31 mouse cellular contexts compared by ENCODE assay signal in genomic region chr10:117707114-117707838, GRCm38 (mm10). TPM values are rescaled to one million over a fixed set of nuclear protein-coding genes. Genes with fewer than 3 reads are reported as not detected.
DNase-seq lines count a peak whose midpoint lies in the region; ATAC-seq and TF ChIP-seq lines count a peak whose summit lies in the region.
"Had no signal": no experiment of that assay in that cellular context is flagged by ENCODE, and none has a peak within 500 bp of the region (broad histone marks: within the 10 kb centered on the region; RNA-seq: fewer than 3 reads in every experiment).

No protein-coding gene starts in this region.

- H3K4me1 ChIP-seq in heart, adult 2 months (ENCODE audit: control insufficient read depth, insufficient read depth, low read length), result peaks cover 8% of the 10 kb centered on the region
- peaks cover 36% of the 10 kb centered on the region for H3K4me1 ChIP-seq in G1E (ENCODE audit: insufficient read depth, low read depth, low read length)
- H3K4me1 ChIP-seq in hindbrain, embryonic 10.5 days (replicated peaks), result peaks cover 17% of the 10 kb centered on the region
- peaks cover 30% of the 10 kb centered on the region for H3K4me1 ChIP-seq in midbrain, embryonic 13.5 days (replicated peaks)

- WGBS in heart, adult 2 months, result 72% methylated on average over 2 of the region's 2 CpGs
- 95% methylated on average over 2 of the region's 2 CpGs for WGBS in hindbrain, embryonic 10.5 days
- WGBS in midbrain, embryonic 13.5 days, result 97% methylated on average over 2 of the region's 2 CpGs

- no peak overlapping the region for H3K9ac ChIP-seq in heart, adult 2 months (ENCODE audit: low read depth, low read length)
- H3K9ac ChIP-seq in midbrain, embryonic 13.5 days (replicated peaks), result no peak overlapping the region
- H3K9ac ChIP-seq: embryonic facial prominence, embryonic 12.5 days; forebrain, postnatal 0 days; hindbrain, embryonic 14.5 days; limb, embryonic 13.5 days; neural tube, embryonic 12.5 days had no signal

- TF ChIP-seq CTCF in heart, adult 2 months (IDR thresholded peaks at IDR 0.05), result no peak
- no peak for TF ChIP-seq CTCF in layer of hippocampus, adult 2 months (conservative IDR thresholded peaks at IDR 0.05)
- TF ChIP-seq CTCF in G1E (IDR thresholded peaks at IDR 0.05; ENCODE audit: low read depth, low read length), result no peak

- peak overlapping the region; percentile 70 for H3K4me2 ChIP-seq in myocyte (ENCODE audit: low read depth)
- H3K4me2 ChIP-seq in midbrain, embryonic 13.5 days (replicated peaks), result no peak overlapping the region
- H3K4me2 ChIP-seq: embryonic facial prominence, embryonic 12.5 days; hindbrain, embryonic 14.5 days; limb, embryonic 13.5 days; liver, embryonic 11.5 days; neural tube, embryonic 12.5 days had no signal

- H3K27ac ChIP-seq in heart, adult 2 months, result peak overlapping the region; percentile 3; the same call in 1 of the 2 replicates
- H3K27ac ChIP-seq in layer of hippocampus, adult 2 months, result peak overlapping the region; percentile 56
- no peak overlapping the region for H3K27ac ChIP-seq in hindbrain, embryonic 10.5 days
- no peak overlapping the region for H3K27ac ChIP-seq in midbrain, embryonic 13.5 days
- H3K27ac ChIP-seq: embryonic facial prominence, embryonic 12.5 days; forebrain, embryonic 10.5 days; hindbrain, embryonic 14.5 days; left cerebral cortex, adult 2 months; limb, embryonic 13.5 days; midbrain, embryonic 10.5 days; neural tube, embryonic 12.5 days had no signal

- no peak for DNase-seq in heart, adult 2 months
- DNase-seq in heart, adult 18-20 months, result no peak
- no peak for DNase-seq in layer of hippocampus, adult 2 months (ENCODE audit: low spot score in 2 of 2)
- DNase-seq in layer of hippocampus, postnatal 14 days (ENCODE audit: low spot score in 2 of 2), result no peak
- no peak for DNase-seq in G1E (ENCODE audit: low spot score)
- no peak for DNase-seq in hindbrain, embryonic 10.5 days (ENCODE audit: low spot score)
- DNase-seq: adrenal gland, postnatal 14 days; cerebellum, adult 11-12 months; cerebellum, adult 9-11 months; embryo, embryonic 11 days; forebrain, postnatal 0 days; gastrocnemius, postnatal 10 days; heart, postnatal 4 days; kidney, postnatal 14 days; lung, postnatal 4 days; right cerebral cortex, adult 18-20 months; spleen, adult 18-20 months; thymus, postnatal 14 days had no signal

- H3K4me3 ChIP-seq in heart, adult 2 months, result no peak overlapping the region
- H3K4me3 ChIP-seq in layer of hippocampus, adult 2 months, result no peak overlapping the region
- H3K4me3 ChIP-seq in G1E (ENCODE audit: low read depth, low read length), result peak overlapping the region; percentile 17; the same call in 1 of the 2 replicates
- H3K4me3 ChIP-seq in myocyte, result no peak overlapping the region
- H3K4me3 ChIP-seq in hindbrain, embryonic 10.5 days, result no peak overlapping the region
- H3K4me3 ChIP-seq in midbrain, embryonic 13.5 days (replicated peaks), result no peak overlapping the region
- H3K4me3 ChIP-seq: embryonic facial prominence, embryonic 12.5 days; forebrain, embryonic 10.5 days; left cerebral cortex, adult 2 months; limb, embryonic 13.5 days; midbrain, embryonic 10.5 days; neural tube, embryonic 12.5 days had no signal

- peaks cover 4% of the 10 kb centered on the region; the same call in 1 of the 2 replicates for H3K79me2 ChIP-seq in heart, adult 2 months (replicated peaks; ENCODE audit: control insufficient read depth, insufficient read depth, low read length)
- H3K79me2 ChIP-seq in myocyte (ENCODE audit: control insufficient read depth, insufficient read depth), result peaks cover 62% of the 10 kb centered on the region

- TF ChIP-seq EP300 in heart, adult 2 months (IDR thresholded peaks at IDR 0.05; ENCODE audit: insufficient read depth, low read depth, low read length), result no peak

- peaks cover 30% of the 10 kb centered on the region for H3K36me3 ChIP-seq in heart, adult 2 months (ENCODE audit: control insufficient read depth, insufficient read depth, low read length)
- peaks cover 56% of the 10 kb centered on the region for H3K36me3 ChIP-seq in G1E (replicated peaks)
- peaks cover 46% of the 10 kb centered on the region for H3K36me3 ChIP-seq in myocyte (ENCODE audit: control insufficient read depth, insufficient read depth)
- H3K36me3 ChIP-seq in hindbrain, embryonic 10.5 days, result peaks cover 71% of the 10 kb centered on the region
- H3K36me3 ChIP-seq in midbrain, embryonic 13.5 days, result peaks cover 44% of the 10 kb centered on the region

- H3ac ChIP-seq in myocyte (ENCODE audit: control insufficient read depth, insufficient read length), result no peak overlapping the region

- no peak for ATAC-seq in G1E (ENCODE audit: extremely low read depth, insufficient number of reproducible peaks, low FRiP score, poor library complexity, severe bottlenecking)
- no peak for ATAC-seq in midbrain, embryonic 13.5 days
- ATAC-seq: CD4-positive, CD25-positive, alpha-beta regulatory T cell, adult 4 months; forebrain, postnatal 0 days; intestine, postnatal 0 days; midbrain, embryonic 16.5 days had no signal

- no peak for TF ChIP-seq POLR2A in heart, adult 2 months (IDR thresholded peaks at IDR 0.05; ENCODE audit: insufficient read depth, low read depth, low read length)
- TF ChIP-seq POLR2A in myocyte (IDR thresholded peaks at IDR 0.05; ENCODE audit: insufficient read length, low read depth), result no peak

- no peaks in the 10 kb centered on the region for H3K9me3 ChIP-seq in G1E (replicated peaks)
- no peaks in the 10 kb centered on the region for H3K9me3 ChIP-seq in hindbrain, embryonic 10.5 days
- H3K9me3 ChIP-seq in midbrain, embryonic 13.5 days, result no peaks in the 10 kb centered on the region
- H3K9me3 ChIP-seq: embryonic facial prominence, embryonic 12.5 days; forebrain, embryonic 10.5 days; limb, embryonic 13.5 days; midbrain, embryonic 10.5 days; neural tube, embryonic 12.5 days had no signal

- intact Hi-C loops in heart, adult 2 months (cut with DNase I), result no loop called here

- H3K27me3 ChIP-seq in heart, adult 2 months (ENCODE audit: control insufficient read depth, insufficient read depth, low read length), result no peaks in the 10 kb centered on the region
- H3K27me3 ChIP-seq in G1E (ENCODE audit: insufficient read depth, low read length) (no peaks in the 10 kb centered on the region), myocyte (ENCODE audit: control insufficient read depth, insufficient read depth, insufficient read length) (no peaks in the 10 kb centered on the region)
- no peaks in the 10 kb centered on the region for H3K27me3 ChIP-seq in hindbrain, embryonic 10.5 days (ENCODE audit: insufficient read depth, poor library complexity, severe bottlenecking)
- no peaks in the 10 kb centered on the region for H3K27me3 ChIP-seq in midbrain, embryonic 13.5 days
- H3K27me3 ChIP-seq: embryonic facial prominence, embryonic 12.5 days; limb, embryonic 13.5 days; neural tube, embryonic 12.5 days had no signal

TF ChIP-seq in myocyte, 11 proteins besides CTCF, POLR2A, EP300 and RAD21:
- no peak for TF ChIP-seq SRF (IDR thresholded peaks at IDR 0.05; ENCODE audit: control insufficient read depth, insufficient read length, low read depth)
- no peak for TF ChIP-seq MYOD1 (IDR thresholded peaks at IDR 0.05; ENCODE audit: control insufficient read depth in 1 of 3, insufficient read length in 2 of 3, low read depth in 2 of 3)
- TF ChIP-seq TCF12 (IDR thresholded peaks at IDR 0.05; ENCODE audit: insufficient read depth, poor library complexity, severe bottlenecking), result no peak
- TF ChIP-seq MYOG (IDR thresholded peaks at IDR 0.05; ENCODE audit: control insufficient read depth in 1 of 3, insufficient read depth in 1 of 3, insufficient read length in 2 of 3, low read depth in 2 of 3), result no peak
- no peak for TF ChIP-seq POLR2AphosphoS2 (IDR thresholded peaks at IDR 0.05; ENCODE audit: insufficient read length, low read depth)
- TF ChIP-seq CEBPB (IDR thresholded peaks at IDR 0.05; ENCODE audit: insufficient read depth, poor library complexity, severe bottlenecking), result no peak
- TF ChIP-seq REST (IDR thresholded peaks at IDR 0.05; ENCODE audit: insufficient read depth, insufficient read length), result no peak
- TF ChIP-seq USF1 (IDR thresholded peaks at IDR 0.05; ENCODE audit: low read depth), result no peak
- no peak for TF ChIP-seq E2F4 (IDR thresholded peaks at IDR 0.05; ENCODE audit: insufficient read depth)
- TF ChIP-seq MAX (IDR thresholded peaks at IDR 0.05; ENCODE audit: low read depth), result no peak
- TF ChIP-seq TCF3 (IDR thresholded peaks at IDR 0.05; ENCODE audit: insufficient read length, low read depth), result no peak

RNA-seq across cellular contexts. Expression of gene Mdm2, which starts 3.3 kb away (rescaled TPM):
- 10 to 100 TPM; 50.1 to 51.8 TPM for total RNA-seq in heart, adult 2 months (2021)
- polyA plus RNA-seq in heart, adult 2 months (2012; rRNA removed), result 24.5 and 36.2 TPM in 2 replicates
- total RNA-seq in heart, adult 18-20 months (2021), result 10 to 100 TPM; 51.1 to 53.6 TPM
- total RNA-seq in layer of hippocampus, adult 2 months (2021), result 10 to 100 TPM; 55.1 to 66.0 TPM
- total RNA-seq in layer of hippocampus, postnatal 14 days (2021), result 10 to 100 TPM; 59.1 to 62.8 TPM
- total RNA-seq in G1E (2014; fragmentation: Nextera tagmentation) (153 and 177 TPM in 2 replicates), G1E (2017) (82.9 and 97.1 TPM in 2 replicates)
- polyA plus RNA-seq in G1E (2012) (37.8 and 41.3 TPM in 2 replicates), myocyte (2012; fragmentation: generic; extraction: Trizol) (23.2 TPM)
- polyA plus RNA-seq in hindbrain, embryonic 10.5 days (2016; fragmentation: Nextera tagmentation; extraction: Ambion mirVana), result 63.4 and 67.5 TPM in 2 replicates
- 65.5 and 67.5 TPM in 2 replicates for polyA plus RNA-seq in midbrain, embryonic 13.5 days (2015; fragmentation: Nextera tagmentation; extraction: Ambion mirVana)

RNA-seq across cellular contexts. Expression of gene Slc35e3, which starts 38.9 kb away (rescaled TPM):
- 1 to 10 TPM; 7.4 to 8.0 TPM for total RNA-seq in heart, adult 2 months (2021)
- 5.7 and 9.2 TPM in 2 replicates for polyA plus RNA-seq in heart, adult 2 months (2012; rRNA removed)
- total RNA-seq in heart, adult 18-20 months (2021), result 1 to 10 TPM; 7.8 to 8.2 TPM
- total RNA-seq in layer of hippocampus, adult 2 months (2021), result 10 to 100 TPM; 31.4 to 33.1 TPM
- 10 to 100 TPM; 31.9 to 35.0 TPM for total RNA-seq in layer of hippocampus, postnatal 14 days (2021)
- total RNA-seq in G1E (2014; fragmentation: Nextera tagmentation), result 7.9 and 10.9 TPM in 2 replicates
- 3.5 and 3.9 TPM in 2 replicates for total RNA-seq in G1E (2017)
- polyA plus RNA-seq in G1E (2012), result 1.5 and 2.2 TPM in 2 replicates
- polyA plus RNA-seq in myocyte (2012; fragmentation: generic; extraction: Trizol), result 9.2 TPM
- polyA plus RNA-seq in hindbrain, embryonic 10.5 days (2016; fragmentation: Nextera tagmentation; extraction: Ambion mirVana), result 22.0 and 22.2 TPM in 2 replicates
- polyA plus RNA-seq in midbrain, embryonic 13.5 days (2015; fragmentation: Nextera tagmentation; extraction: Ambion mirVana), result 32.4 and 33.1 TPM in 2 replicates

Comparison
In these comparisons a context has a peak if more than half of its experiments do, and no peak if none do; other contexts are left out.
1. H3K27ac ChIP-seq: peak in heart, adult 2 months (single experiment) and layer of hippocampus, adult 2 months (single experiment); none in hindbrain, embryonic 10.5 days (single experiment) and midbrain, embryonic 13.5 days (single experiment).